Mouse (Mus musculus): ENCODE results near the gene Dusp27. TPM values are rescaled to one million over a fixed set of nuclear protein-coding genes. Genes with fewer than 3 reads are reported as not detected.
A peak's percentile ranks its signal among the peaks of the same experiment; 100 is the strongest.

Dusp27 gene
- polyA plus RNA-seq, 1 experiment from 2014 or later, result 0.69 TPM

- WGBS, result 14% methylated on average over 11 of the region's 11 CpGs
- Histone ChIP-seq H3K27me3 (ENCODE audit: insufficient read depth, low read length) (peaks cover 9% of the 10 kb centered on the region; the same call in 1 of the 2 replicates), H3K9me3 (ENCODE audit: low read length) (no peaks in the 10 kb centered on the region), H3K4me2 (replicated peaks; ENCODE audit: low read depth, low read length) (peak overlapping the region; percentile 84), H3K27ac (ENCODE audit: low read length) (no peak overlapping the region), H3K4me1 (ENCODE audit: insufficient read depth, low read length) (peaks cover 24% of the 10 kb centered on the region), H3K36me3 (ENCODE audit: insufficient read depth, low read length) (no peaks in the 10 kb centered on the region), H3K9ac (replicated peaks; ENCODE audit: low read length) (no peak overlapping the region), H3K4me3 (ENCODE audit: low read length) (peak overlapping the region; percentile 50)
- ATAC-seq (ENCODE audit: low FRiP score, low TSS enrichment), result 0 out of 2 replicates have a peak, but pooled peaks have one; percentile 44
Observed at GRCm38 (mm10) chr1:166049046-166049827, 78.5 kb downstream of the Dusp27 start.

DNA sequence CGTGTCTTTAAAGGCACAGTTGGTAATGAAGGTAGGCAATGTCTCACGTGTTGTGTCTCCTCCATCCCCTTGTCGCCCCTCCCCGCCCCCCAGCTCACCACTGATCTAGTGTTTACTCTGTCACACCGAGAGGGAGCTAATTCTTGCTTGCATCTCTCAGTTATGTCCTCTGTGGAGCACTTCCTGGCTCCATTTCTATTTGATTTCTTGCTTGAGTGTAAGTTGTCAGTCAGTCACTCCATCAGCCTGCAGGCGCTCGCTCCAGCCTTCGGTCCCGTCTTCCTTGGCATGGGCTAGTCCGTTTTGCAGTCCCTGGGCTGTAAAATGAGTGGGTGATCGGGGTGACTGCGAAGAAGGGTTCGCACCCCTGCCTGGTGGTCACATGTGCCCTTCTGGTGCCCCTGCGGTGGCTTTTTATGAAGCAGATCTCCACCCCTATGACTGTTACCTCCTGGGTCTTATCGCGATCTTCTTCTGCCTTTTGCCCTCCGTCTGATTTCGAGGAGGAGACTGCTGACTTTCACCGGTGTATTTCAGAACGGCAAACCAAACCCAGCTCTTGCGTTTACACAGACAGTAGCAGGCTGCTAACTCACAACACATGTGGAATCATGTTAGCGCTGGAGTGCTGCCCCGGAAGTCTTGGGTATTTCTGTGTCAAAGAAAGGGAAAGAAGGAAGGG lies 79.4 kb downstream of the Dusp27 start:
- peaks cover 24% of the 10 kb centered on the region for H3K4me1 ChIP-seq (ENCODE audit: insufficient read depth, low read length)
- under 1% methylated on average over 23 of the region's 23 CpGs for WGBS

More for the DNA sequence above, 79.4 kb downstream of the Dusp27 start:
- Histone ChIP-seq H3K4me3 (ENCODE audit: low read length) (peak overlapping the region; percentile 50), H3K27me3 (ENCODE audit: insufficient read depth, low read length) (peaks cover 9% of the 10 kb centered on the region; the same call in 1 of the 2 replicates), H3K27ac (ENCODE audit: low read length) (no peak overlapping the region), H3K36me3 (ENCODE audit: insufficient read depth, low read length) (no peaks in the 10 kb centered on the region), H3K9ac (replicated peaks; ENCODE audit: low read length) (peak overlapping the region; percentile 60), H3K4me2 (replicated peaks; ENCODE audit: low read depth, low read length) (peak overlapping the region; percentile 84), H3K9me3 (ENCODE audit: low read length) (no peaks in the 10 kb centered on the region)
- ATAC-seq (ENCODE audit: low FRiP score, low TSS enrichment), result no peak

Other genes starting within 250 kb of the Dusp27 start
- gene Pou2f1, start 125.2 kb downstream of the Dusp27 start, polyA plus RNA-seq (2015; fragmentation: Nextera tagmentation; extraction: Ambion mirVana), result 14.0 and 20.6 TPM in 2 replicates
- gene Gpa33, start 2.3 kb upstream of the Dusp27 start, polyA plus RNA-seq (2015; fragmentation: Nextera tagmentation; extraction: Ambion mirVana), result 0.68 and 0.85 TPM in 2 replicates
- gene Mael, start 110.8 kb upstream of the Dusp27 start, polyA plus RNA-seq (2015; fragmentation: Nextera tagmentation; extraction: Ambion mirVana), result 0.42 TPM in 1 of 2 replicates, not detected in the other
- 1.5 and 1.6 TPM in 2 replicates for gene Ildr2, start 126.2 kb upstream of the Dusp27 start, polyA plus RNA-seq (2015; fragmentation: Nextera tagmentation; extraction: Ambion mirVana)